Mouse (Mus musculus) midbrain, embryonic 11.5 days (tissue): ENCODE measurements around the gene Rpl29. TPM values are rescaled to one million over a fixed set of nuclear protein-coding genes. Genes with fewer than 3 reads are reported as not detected.

Experiments
- ATAC-seq: fragments of 200-750 bp; cut with Nextera tagmentation; 2 replicates; pipeline ENCODE4 v1.8.0; 2017; ENCODE audit warnings: moderate TSS enrichment, moderate library complexity; ENCODE audit not compliant: low FRiP score
- DNase-seq: peaks from one replicate; pipeline ENCODE4 v3.0.0; 2015; ENCODE audit warnings: low spot score; ENCODE audit errors: missing footprints
- H3K27ac ChIP-seq: fragments of 300-500 bp; sonication (generic); 2 replicates; pipeline ENCODE4 v1.5.1; 2014; ENCODE audit warnings: low read depth, low read length
- H3K27me3 ChIP-seq: fragments of 300-500 bp; sonication (generic); 2 replicates; pipeline ENCODE4 v1.6.1; 2014; ENCODE audit warnings: mild to moderate bottlenecking, low read length, moderate library complexity, mixed read lengths; ENCODE audit not compliant: control insufficient read depth, insufficient read depth
- H3K36me3 ChIP-seq: fragments of 300-500 bp; sonication (generic); 2 replicates; pipeline ENCODE4 v1.6.1; 2014; ENCODE audit warnings: mild to moderate bottlenecking, low read length, moderate library complexity, mixed read lengths; ENCODE audit not compliant: control insufficient read depth, insufficient read depth
- H3K4me1 ChIP-seq: fragments of 300-500 bp; sonication (generic); 2 replicates; pipeline ENCODE4 v1.6.1; 2014; ENCODE audit warnings: low read length; ENCODE audit not compliant: control insufficient read depth, insufficient read depth
- H3K4me2 ChIP-seq: fragments of 300-500 bp; sonication (generic); 2 replicates; pipeline ENCODE4 v1.6.1; 2014; ENCODE audit warnings: mild to moderate bottlenecking, moderate library complexity
- H3K4me3 ChIP-seq: fragments of 300-500 bp; sonication (generic); 2 replicates; pipeline ENCODE4 v1.5.1; 2014; ENCODE audit warnings: low read depth, low read length
- H3K9ac ChIP-seq: fragments of 300-500 bp; sonication (generic); 2 replicates; pipeline ENCODE4 v1.6.1; 2014; ENCODE audit warnings: low read length
- H3K9me3 ChIP-seq: fragments of 300-500 bp; sonication (generic); 2 replicates; pipeline ENCODE4 v1.6.1; 2016; ENCODE audit warnings: low read length; ENCODE audit not compliant: control insufficient read depth
- WGBS: fragments of 180-500 bp; shearing (Covaris S2); extraction: QIAGEN DNeasy Blood & Tissue Kit; methylation state at CpG from one replicate; pipeline ENCODE4 v1.1.7; 2014; 5-methylcytosine and 5-hydroxymethylcytosine counted together
- polyA plus RNA-seq: library from polyadenylated mRNA; unstranded; fragments of >200 nt; fragmentation: Nextera tagmentation; extraction: Ambion mirVana; gene quantifications from 2 replicates; pipeline ENCODE4 v1.2.1, GENCODE M21; 2014

Rpl29 gene
- polyA plus RNA-seq, 1 experiment from 2014 or later: 874 TPM

GRCm38 (mm10) chr9:106473753-106474105, 44.5 kb downstream of the Rpl29 start:
- peak overlapping the region; percentile 9; the same call in 1 of the 2 replicates for H3K9ac ChIP-seq
- WGBS: 83% methylated on average over 5 of the region's 5 CpGs
- H3K27ac ChIP-seq: no peak overlapping the region
- ATAC-seq (no peak), DNase-seq (peak; percentile 72)
- no peak overlapping the region for H3K4me3 ChIP-seq
- no peaks in the 10 kb centered on the region for H3K9me3 ChIP-seq
- no peaks in the 10 kb centered on the region for H3K27me3 ChIP-seq
- H3K4me1 ChIP-seq: peaks cover 29% of the 10 kb centered on the region
- no peaks in the 10 kb centered on the region for H3K36me3 ChIP-seq
- no peak overlapping the region for H3K4me2 ChIP-seq

DNA sequence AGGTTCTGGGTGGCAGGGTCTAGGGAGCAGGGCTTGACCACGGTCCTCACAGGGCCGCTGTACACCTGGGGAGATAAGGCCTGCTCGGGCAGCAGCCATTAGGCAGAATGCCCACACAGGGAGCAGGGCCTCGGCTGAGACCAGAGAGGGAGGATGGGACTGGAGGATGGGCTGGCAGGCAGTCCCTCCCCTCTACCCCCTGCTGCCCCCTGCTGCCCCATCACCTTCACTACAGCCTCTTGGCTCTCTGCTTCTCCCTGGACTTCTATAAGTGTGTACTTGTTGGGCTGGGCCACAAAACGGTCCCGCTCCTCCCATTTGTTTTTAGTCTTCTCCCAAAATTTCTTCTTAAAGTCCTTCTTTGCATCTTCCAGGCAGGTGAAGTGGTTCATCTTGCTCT, 45.2 kb downstream of the Rpl29 start:
- ATAC-seq (peak; percentile 30), DNase-seq (peak; percentile 98)
- Histone ChIP-seq H3K4me1 (peaks cover 29% of the 10 kb centered on the region), H3K27ac (no peak overlapping the region), H3K36me3 (no peaks in the 10 kb centered on the region), H3K9ac (peak overlapping the region; percentile 9), H3K9me3 (no peaks in the 10 kb centered on the region), H3K4me2 (no peak overlapping the region), H3K4me3 (no peak overlapping the region), H3K27me3 (no peaks in the 10 kb centered on the region)
- 6% methylated on average over 6 of the region's 6 CpGs for WGBS

GRCm38 (mm10) chr9:106475046-106475445, 45.8 kb downstream of the Rpl29 start:
- Histone ChIP-seq H3K36me3 (no peaks in the 10 kb centered on the region), H3K9me3 (no peaks in the 10 kb centered on the region), H3K4me1 (peaks cover 29% of the 10 kb centered on the region), H3K27ac (no peak overlapping the region), H3K9ac (peak overlapping the region; percentile 3; the same call in 1 of the 2 replicates), H3K4me2 (no peak overlapping the region), H3K27me3 (no peaks in the 10 kb centered on the region), H3K4me3 (no peak overlapping the region)
- DNase-seq (peak; percentile 80), ATAC-seq (no peak)
- WGBS: 67% methylated on average over 7 of the region's 7 CpGs

DNA sequence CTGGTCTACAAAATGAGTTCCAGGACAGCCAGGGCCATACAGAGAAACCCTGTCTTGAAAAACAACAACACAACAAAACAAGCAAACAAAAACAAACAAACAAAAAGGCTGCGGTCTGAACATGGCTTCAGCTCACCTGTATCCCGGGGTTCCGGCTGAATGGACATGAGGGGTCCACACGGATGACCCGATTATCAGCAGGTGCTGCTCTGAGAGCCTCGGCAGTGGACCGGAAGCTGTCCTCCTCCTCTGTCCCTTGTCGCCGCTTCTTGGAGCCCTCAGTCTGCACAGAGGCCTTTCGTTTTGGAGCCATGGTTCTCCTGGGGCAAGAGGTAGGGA, 46.4 kb downstream of the Rpl29 start, which contains the start of gene Rrp9:
TSS of gene Rrp9 (plus strand) at position 301 of the 339 bp plus-strand sequence.
- Histone ChIP-seq H3K36me3 (peaks cover under 1% of the 10 kb centered on the region; the same call in 1 of the 2 replicates), H3K27me3 (no peaks in the 10 kb centered on the region), H3K4me3 (no peak within 1 kb of the TSS), H3K4me2 (peak within 1 kb of the TSS; percentile 30; the same call in 1 of the 2 replicates), H3K9ac (peak within 1 kb of the TSS; percentile 38), H3K4me1 (peaks cover 29% of the 10 kb centered on the region), H3K27ac (no peak within 1 kb of the TSS), H3K9me3 (no peaks in the 10 kb centered on the region)
- 82% methylated on average over 10 of the region's 10 CpGs for WGBS
- DNase-seq (peak; percentile 66), ATAC-seq (no peak)

DNA sequence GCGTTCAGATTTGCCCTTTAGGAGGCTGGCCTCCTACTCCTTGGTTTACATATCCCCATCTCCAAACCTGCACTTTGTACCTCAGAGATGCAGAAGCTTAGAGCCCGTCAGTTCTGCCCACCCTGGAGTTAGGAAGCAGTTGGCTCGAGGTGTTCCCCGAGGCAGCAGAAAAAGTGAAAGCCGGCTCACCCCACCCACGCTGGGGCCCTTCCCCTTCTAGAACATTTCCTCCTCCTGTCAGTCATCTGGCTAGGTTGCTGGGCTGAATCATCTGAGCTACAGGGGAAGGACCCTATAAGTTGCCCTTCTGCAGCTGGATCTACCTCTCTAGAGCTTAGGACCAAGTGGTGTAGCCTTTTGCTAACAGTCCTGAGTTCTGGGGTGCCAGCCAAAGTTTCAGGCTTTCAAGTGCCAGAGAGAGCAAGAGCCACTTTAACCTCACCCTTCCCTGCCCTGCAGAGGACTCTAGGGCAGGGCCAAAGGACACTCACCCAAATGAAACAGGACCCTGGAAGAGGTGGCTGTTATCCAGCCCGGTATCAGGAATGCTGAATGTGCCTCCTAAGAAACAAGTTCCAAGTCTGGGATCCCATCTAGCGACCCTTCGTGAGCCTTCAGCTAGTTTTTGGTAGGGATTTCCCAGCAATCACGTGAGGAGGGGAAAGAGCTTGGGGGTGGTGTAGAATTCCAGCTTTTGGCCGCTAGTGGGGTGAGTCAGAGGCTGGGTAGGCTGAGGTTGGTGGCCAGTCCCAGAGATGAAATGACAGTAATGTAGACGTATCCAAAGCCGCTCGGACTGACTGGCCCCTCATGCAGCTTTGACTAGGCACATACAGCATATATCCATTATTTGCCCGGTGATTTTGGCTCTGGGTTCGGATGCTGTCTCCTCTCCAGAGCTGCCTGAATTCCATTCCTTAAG, 47.0 kb downstream of the Rpl29 start:
- peak overlapping the region; percentile 30; the same call in 1 of the 2 replicates for H3K4me2 ChIP-seq
- H3K36me3 ChIP-seq: peaks cover 6% of the 10 kb centered on the region
- no peak overlapping the region for H3K27ac ChIP-seq
- 38% methylated on average over 16 of the region's 16 CpGs for WGBS
- peaks cover 29% of the 10 kb centered on the region for H3K4me1 ChIP-seq
- no peaks in the 10 kb centered on the region for H3K9me3 ChIP-seq
- no peak overlapping the region for H3K4me3 ChIP-seq
- DNase-seq (no peak), ATAC-seq (peak; percentile 52; the same call in 1 of the 2 replicates)
- peak overlapping the region; percentile 38 for H3K9ac ChIP-seq
- H3K27me3 ChIP-seq: no peaks in the 10 kb centered on the region

GRCm38 (mm10) chr9:106476924-106477484, 47.8 kb downstream of the Rpl29 start, which contains the start of gene Parp3:
Gene Parp3, minus strand, starts transcription at chr9:106476949.
- under 1% methylated on average over 41 of the region's 41 CpGs for WGBS
- peak; percentile 98 for ATAC-seq
- Histone ChIP-seq H3K36me3 (peaks cover 6% of the 10 kb centered on the region), H3K27me3 (no peaks in the 10 kb centered on the region), H3K27ac (no peak within 1 kb of the TSS), H3K4me2 (peak within 1 kb of the TSS; percentile 97), H3K4me3 (peak within 1 kb of the TSS; percentile 56), H3K4me1 (peaks cover 24% of the 10 kb centered on the region), H3K9ac (peak within 1 kb of the TSS; percentile 67), H3K9me3 (no peaks in the 10 kb centered on the region)
- DNase-seq: peak; percentile 99

GRCm38 (mm10) chr9:106477649-106478048, 48.4 kb downstream of the Rpl29 start:
- DNase-seq (peak; percentile 87), ATAC-seq (no peak)
- Histone ChIP-seq H3K9ac (peak overlapping the region; percentile 67), H3K4me2 (peak overlapping the region; percentile 97), H3K27ac (no peak overlapping the region), H3K36me3 (peaks cover 6% of the 10 kb centered on the region), H3K4me1 (peaks cover 24% of the 10 kb centered on the region), H3K4me3 (peak overlapping the region; percentile 56), H3K27me3 (no peaks in the 10 kb centered on the region), H3K9me3 (no peaks in the 10 kb centered on the region)
- WGBS: 6% methylated on average over 16 of the region's 16 CpGs

DNA sequence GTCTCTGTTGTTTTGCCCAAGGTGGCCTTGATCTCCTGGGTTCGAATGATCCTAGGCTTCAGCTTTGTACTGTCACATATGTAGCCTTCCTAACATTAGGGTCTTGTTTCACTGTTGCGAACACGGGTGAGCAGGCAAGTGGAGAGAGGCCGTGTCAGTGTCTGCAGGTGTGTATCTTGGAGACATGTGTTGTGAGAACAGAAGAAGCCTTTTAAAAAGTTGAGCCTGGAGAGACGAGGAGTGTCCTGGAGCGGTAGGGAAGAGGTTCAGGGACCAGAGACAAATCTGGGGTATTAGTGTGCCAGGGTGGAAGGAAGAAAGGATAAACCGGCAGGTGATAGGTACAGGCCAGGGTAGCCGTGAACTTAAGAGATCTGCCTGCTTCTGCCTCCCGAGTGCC, 48.8 kb downstream of the Rpl29 start:
- ATAC-seq (no peak), DNase-seq (no peak)
- no peaks in the 10 kb centered on the region for H3K9me3 ChIP-seq
- H3K36me3 ChIP-seq: peaks cover 6% of the 10 kb centered on the region
- peaks cover 24% of the 10 kb centered on the region for H3K4me1 ChIP-seq
- H3K27ac ChIP-seq: no peak overlapping the region
- 81% methylated on average over 9 of the region's 9 CpGs for WGBS
- peak overlapping the region; percentile 56 for H3K4me3 ChIP-seq
- H3K9ac ChIP-seq: peak overlapping the region; percentile 67
- peak overlapping the region; percentile 97 for H3K4me2 ChIP-seq
- no peaks in the 10 kb centered on the region for H3K27me3 ChIP-seq

DNA sequence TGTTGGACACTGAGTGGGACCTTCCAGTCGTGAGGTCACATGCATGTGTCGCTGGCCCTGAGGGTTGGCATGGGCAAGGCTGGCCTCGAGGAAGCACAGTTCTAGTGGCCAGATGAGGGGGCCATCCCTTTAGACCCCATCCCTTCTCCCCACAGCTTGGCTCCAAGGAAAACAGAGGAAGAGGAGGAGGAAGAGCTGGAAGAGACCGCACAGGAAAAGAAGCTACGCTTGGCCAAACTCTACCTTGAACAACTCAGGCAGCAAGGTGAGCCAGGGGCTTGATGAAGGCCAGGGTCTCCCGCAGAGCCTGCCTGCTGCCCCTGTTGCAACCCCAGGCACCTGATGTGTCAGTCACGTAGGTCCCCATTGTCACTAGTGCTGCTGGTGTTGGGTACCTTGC, 51.3 kb downstream of the Rpl29 start:
- Histone ChIP-seq H3K4me3 (no peak overlapping the region), H3K36me3 (peaks cover 19% of the 10 kb centered on the region), H3K4me2 (no peak overlapping the region), H3K9me3 (no peaks in the 10 kb centered on the region), H3K4me1 (peaks cover 13% of the 10 kb centered on the region), H3K27me3 (no peaks in the 10 kb centered on the region), H3K27ac (no peak overlapping the region), H3K9ac (no peak overlapping the region)
- ATAC-seq (no peak), DNase-seq (no peak)
- 92% methylated on average over 7 of the region's 7 CpGs for WGBS
